Mouse (Mus musculus) bone marrow, adult 2 months (tissue): ENCODE data around the gene Spag6l.

Source experiments
- CTCF ChIP-seq: fragments of 200-500 bp; IDR thresholded peaks from 2 replicates; pipeline ENCODE4 v1.5.1; 2011; ENCODE audit warnings: low read length, control low read depth; ENCODE audit not compliant: control insufficient read depth, insufficient read depth
- POLR2A ChIP-seq: fragments of 200-500 bp; IDR thresholded peaks from 2 replicates; pipeline ENCODE4 v1.6.1; 2011; ENCODE audit warnings: low read depth, mild to moderate bottlenecking, control low read depth, low read length, borderline replicate concordance; ENCODE audit not compliant: control insufficient read depth

DNA sequence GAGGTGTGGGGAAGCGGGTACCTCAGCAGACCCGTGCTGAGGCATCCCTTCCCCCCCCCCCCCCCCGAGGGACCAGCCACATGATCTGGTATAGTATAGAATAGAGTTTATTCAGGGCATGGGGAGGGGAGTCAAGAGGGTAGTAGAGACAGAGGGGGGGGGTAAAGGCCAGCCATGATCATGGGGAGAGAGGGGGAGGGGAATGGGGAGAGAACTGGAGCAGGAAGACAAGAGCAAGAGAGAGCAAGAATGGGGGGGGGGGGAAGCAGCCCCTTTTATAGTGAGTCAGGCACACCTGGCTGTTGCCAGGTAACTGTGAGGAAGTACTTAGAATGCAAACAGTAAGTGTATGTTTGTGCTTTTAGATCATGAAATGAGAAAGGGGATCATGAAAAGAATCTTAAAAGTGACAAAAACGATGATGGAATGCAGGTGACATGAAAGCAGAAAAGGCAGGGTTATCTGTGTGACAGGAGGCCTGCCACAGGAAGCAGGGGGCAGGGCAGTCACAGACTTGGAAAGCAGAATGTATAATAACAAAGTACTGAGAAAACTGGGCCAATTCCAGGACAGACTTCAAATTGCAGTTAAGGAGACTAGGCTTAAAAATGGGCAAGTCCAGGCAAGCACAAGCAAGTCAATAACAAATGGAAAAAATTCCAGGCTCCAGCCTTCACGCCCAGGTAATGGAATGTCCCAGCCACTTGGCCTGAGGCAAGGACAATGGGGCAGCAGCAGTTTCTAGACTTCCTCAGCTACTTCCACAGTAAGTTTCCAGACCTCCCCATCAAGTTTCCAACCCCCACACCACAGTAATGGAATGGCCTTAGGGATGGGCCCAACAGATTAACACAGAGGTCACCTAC is 36.7 kb upstream of the Spag6l start:
- TF ChIP-seq CTCF (no peak), POLR2A (no peak)
